Mouse (Mus musculus): ENCODE results near the gene Defa34.
"Not testable (repeated sequence)": the region's sequence is repeated elsewhere in the genome, so short reads cannot be mapped to it uniquely, and the experiment has no call there.

Gene Defa34

GRCm38 (mm10) chr8:21665497-21665896 is at the start of gene Defa34:
TSS of gene Defa34 (plus strand) at chr8:21665797.
- DNase-seq (ENCODE audit: low spot score in 2 of 2), result not testable (repeated sequence)

- not testable (repeated sequence) for DNase-seq (ENCODE audit: low spot score in 2 of 2)
Observed at GRCm38 (mm10) chr8:21617883-21618282, 47.7 kb upstream of the Defa34 start, which contains the start of gene Defa26. TSS of gene Defa26 (plus strand) at chr8:21618183.

- DNase-seq (ENCODE audit: low spot score in 2 of 2), result not testable (repeated sequence)
Observed at GRCm38 (mm10) chr8:21655480-21655879, 10.1 kb upstream of the Defa34 start, which contains the start of gene Defa17. TSS of gene Defa17 (plus strand) at chr8:21655780.

- not testable (repeated sequence) for DNase-seq (ENCODE audit: low spot score in 2 of 2)
Observed at GRCm38 (mm10) chr8:21703545-21703944, 37.9 kb downstream of the Defa34 start, which contains the start of gene AY761184. TSS of gene AY761184 (minus strand) at chr8:21703645.

Measured in left cerebral cortex, adult 9 months (tissue).